Mouse (Mus musculus) limb, embryonic 10.5 days (tissue): Measurements from ENCODE around the gene Zfp111. TPM values are rescaled to one million over a fixed set of nuclear protein-coding genes. Genes with fewer than 3 reads are reported as not detected.
A peak's percentile ranks its signal among the peaks of the same experiment; 100 is the strongest.

Source experiments
- DNase-seq: peaks from one replicate; pipeline ENCODE4 v3.0.0-alpha.2; 2017; ENCODE audit warnings: low spot score
- H3K27ac ChIP-seq: fragments of 300-500 bp; sonication (generic); 2 replicates; pipeline ENCODE4 v1.5.1; 2016; ENCODE audit warnings: mild to moderate bottlenecking
- H3K27me3 ChIP-seq: fragments of 300-500 bp; sonication (generic); 2 replicates; pipeline ENCODE4 v1.6.1; 2016; ENCODE audit warnings: low read depth, mild to moderate bottlenecking; ENCODE audit not compliant: poor library complexity, severe bottlenecking
- H3K36me3 ChIP-seq: fragments of 300-500 bp; sonication (generic); 2 replicates; pipeline ENCODE4 v1.6.1; 2016; ENCODE audit warnings: mild to moderate bottlenecking, moderate library complexity
- H3K4me1 ChIP-seq: fragments of 300-500 bp; sonication (generic); 2 replicates; pipeline ENCODE4 v1.6.1; 2016
- H3K4me3 ChIP-seq: fragments of 300-500 bp; sonication (generic); 2 replicates; pipeline ENCODE4 v1.5.1; 2016; ENCODE audit warnings: mild to moderate bottlenecking, moderate library complexity
- H3K9me3 ChIP-seq: fragments of 300-500 bp; sonication (generic); replicated peaks from 2 replicates; pipeline ENCODE4 v1.6.1; 2016; ENCODE audit warnings: mild to moderate bottlenecking
- WGBS: fragments of 180-500 bp; shearing (Covaris S2); methylation state at CpG from one replicate; pipeline ENCODE4 v1.1.7; 2016; 5-methylcytosine and 5-hydroxymethylcytosine counted together
- polyA plus RNA-seq: library from polyadenylated mRNA; unstranded; fragments of >200 nt; fragmentation: Nextera tagmentation; extraction: Ambion mirVana; gene quantifications from 2 replicates; pipeline ENCODE4 v1.2.1, GENCODE M21; 2016

The Zfp111 gene
- 9.9 and 11.5 TPM in 2 replicates for polyA plus RNA-seq

GRCm38 (mm10) chr7:24211343-24211742, at the start of gene Zfp111:
Gene Zfp111, minus strand, starts transcription at chr7:24211443.
- no peaks in the 10 kb centered on the region for H3K36me3 ChIP-seq
- no peaks in the 10 kb centered on the region for H3K9me3 ChIP-seq
- WGBS: 83% methylated on average over 5 of the region's 5 CpGs
- no peak for DNase-seq
- no peaks in the 10 kb centered on the region for H3K27me3 ChIP-seq
- H3K4me3 ChIP-seq: no peak within 1 kb of the TSS
- H3K27ac ChIP-seq: no peak within 1 kb of the TSS
- peaks cover 5% of the 10 kb centered on the region for H3K4me1 ChIP-seq

- 93% methylated on average over 4 of the region's 4 CpGs for WGBS
- Histone ChIP-seq H3K36me3 (peaks cover 26% of the 10 kb centered on the region), H3K9me3 (no peaks in the 10 kb centered on the region), H3K27ac (no peak overlapping the region), H3K4me1 (no peaks in the 10 kb centered on the region), H3K27me3 (no peaks in the 10 kb centered on the region), H3K4me3 (no peak overlapping the region)
- no peak for DNase-seq
Measured at GRCm38 (mm10) chr7:24260000-24260312, 48.7 kb upstream of the Zfp111 start.

- 90% methylated on average over 13 of the region's 13 CpGs for WGBS
Measured at GRCm38 (mm10) chr7:24259306-24259999, 48.2 kb upstream of the Zfp111 start.

GRCm38 (mm10) chr7:24254633-24255474, 43.6 kb upstream of the Zfp111 start, which contains the start of gene Zfp108:
Gene Zfp108, plus strand, starts transcription at chr7:24254794.
- H3K36me3 ChIP-seq: peaks cover 6% of the 10 kb centered on the region; the same call in 1 of the 2 replicates
- WGBS: 22% methylated on average over 21 of the region's 21 CpGs
- DNase-seq: peak; percentile 80
- H3K27ac ChIP-seq: peak within 1 kb of the TSS; percentile 80
- no peaks in the 10 kb centered on the region for H3K9me3 ChIP-seq
- peak within 1 kb of the TSS; percentile 55 for H3K4me3 ChIP-seq
- H3K27me3 ChIP-seq: no peaks in the 10 kb centered on the region
- no peaks in the 10 kb centered on the region for H3K4me1 ChIP-seq

More at GRCm38 (mm10) chr7:24259306-24259999, 48.2 kb upstream of the Zfp111 start:
- H3K27me3 ChIP-seq: no peaks in the 10 kb centered on the region
- H3K4me3 ChIP-seq: no peak overlapping the region
- peaks cover 26% of the 10 kb centered on the region for H3K36me3 ChIP-seq
- no peak for DNase-seq
- H3K9me3 ChIP-seq: no peaks in the 10 kb centered on the region
- no peaks in the 10 kb centered on the region for H3K4me1 ChIP-seq
- no peak overlapping the region for H3K27ac ChIP-seq

GRCm38 (mm10) chr7:24253779-24254615, 42.8 kb upstream of the Zfp111 start:
- no peaks in the 10 kb centered on the region for H3K36me3 ChIP-seq
- H3K4me1 ChIP-seq: no peaks in the 10 kb centered on the region
- H3K27ac ChIP-seq: peak overlapping the region; percentile 80; the same call in 1 of the 2 replicates
- no peak for DNase-seq
- H3K27me3 ChIP-seq: no peaks in the 10 kb centered on the region
- H3K4me3 ChIP-seq: peak overlapping the region; percentile 55
- WGBS: 69% methylated on average over 9 of the region's 9 CpGs
- no peaks in the 10 kb centered on the region for H3K9me3 ChIP-seq

GRCm38 (mm10) chr7:24237040-24237791, 26.0 kb upstream of the Zfp111 start, which contains the start of gene Zfp109:
Gene Zfp109, minus strand, starts transcription at chr7:24237560.
- peaks cover 11% of the 10 kb centered on the region for H3K4me1 ChIP-seq
- H3K4me3 ChIP-seq: peak within 1 kb of the TSS; percentile 68
- no peaks in the 10 kb centered on the region for H3K9me3 ChIP-seq
- H3K27me3 ChIP-seq: no peaks in the 10 kb centered on the region
- H3K27ac ChIP-seq: peak within 1 kb of the TSS; percentile 84
- WGBS: 7% methylated on average over 28 of the region's 28 CpGs
- H3K36me3 ChIP-seq: peaks cover 15% of the 10 kb centered on the region
- DNase-seq: peak; percentile 76

GRCm38 (mm10) chr7:24210296-24210695, 947 bp downstream of the Zfp111 start:
- WGBS: 82% methylated on average over 2 of the region's 2 CpGs
- H3K27me3 ChIP-seq: no peaks in the 10 kb centered on the region
- peaks cover 5% of the 10 kb centered on the region for H3K4me1 ChIP-seq
- no peak for DNase-seq
- H3K4me3 ChIP-seq: no peak overlapping the region
- H3K36me3 ChIP-seq: peaks cover 10% of the 10 kb centered on the region
- H3K27ac ChIP-seq: no peak overlapping the region
- H3K9me3 ChIP-seq: no peaks in the 10 kb centered on the region

- no peaks in the 10 kb centered on the region for H3K27me3 ChIP-seq
- 60% methylated on average over 7 of the region's 7 CpGs for WGBS
- peak overlapping the region; percentile 72 for H3K4me3 ChIP-seq
- DNase-seq: no peak
- H3K36me3 ChIP-seq: peaks cover 29% of the 10 kb centered on the region
- H3K4me1 ChIP-seq: peaks cover 5% of the 10 kb centered on the region
- H3K9me3 ChIP-seq: no peaks in the 10 kb centered on the region
- peak overlapping the region; percentile 93; the same call in 1 of the 2 replicates for H3K27ac ChIP-seq
Measured at GRCm38 (mm10) chr7:24208282-24208886, 2.9 kb downstream of the Zfp111 start.

- peak; percentile 77 for DNase-seq
- H3K27ac ChIP-seq: peak overlapping the region; percentile 93
- peaks cover 36% of the 10 kb centered on the region for H3K36me3 ChIP-seq
- peaks cover 5% of the 10 kb centered on the region for H3K4me1 ChIP-seq
- H3K27me3 ChIP-seq: no peaks in the 10 kb centered on the region
- peak overlapping the region; percentile 72 for H3K4me3 ChIP-seq
- H3K9me3 ChIP-seq: no peaks in the 10 kb centered on the region
- WGBS: 17% methylated on average over 24 of the region's 24 CpGs
Measured at GRCm38 (mm10) chr7:24207488-24208261, 3.6 kb downstream of the Zfp111 start.

- 95% methylated on average over 4 of the region's 4 CpGs for WGBS
- DNase-seq: no peak
- H3K36me3 ChIP-seq: peaks cover 86% of the 10 kb centered on the region
- no peaks in the 10 kb centered on the region for H3K4me1 ChIP-seq
- no peaks in the 10 kb centered on the region for H3K27me3 ChIP-seq
- no peak overlapping the region for H3K27ac ChIP-seq
- H3K9me3 ChIP-seq: peaks cover 7% of the 10 kb centered on the region; the same call in 1 of the 2 replicates
- H3K4me3 ChIP-seq: no peak overlapping the region
Measured at GRCm38 (mm10) chr7:24196961-24197360, 14.3 kb downstream of the Zfp111 start.

- Histone ChIP-seq H3K36me3 (peaks cover 48% of the 10 kb centered on the region), H3K4me1 (no peaks in the 10 kb centered on the region), H3K4me3 (no peak overlapping the region), H3K9me3 (peaks cover 3% of the 10 kb centered on the region; the same call in 1 of the 2 replicates), H3K27me3 (no peaks in the 10 kb centered on the region), H3K27ac (no peak overlapping the region)
- DNase-seq: no peak
- 58% methylated on average over 3 of the region's 3 CpGs for WGBS
Measured at GRCm38 (mm10) chr7:24193157-24193556, 18.1 kb downstream of the Zfp111 start.
